Mouse (Mus musculus) forebrain, embryonic 15.5 days (tissue): ENCODE measurements at regions not wholly inside any gene's neighbourhood (a gene's known extent, or its start where the extent isn't known, plus 50 kb on each side); places are given as distances from the start of the nearest gene placed in this dataset.
A peak's percentile ranks its signal among the peaks of the same experiment; 100 is the strongest.
"Not testable (repeated sequence)": the region's sequence is repeated elsewhere in the genome, so short reads cannot be mapped to it uniquely, and the experiment has no call there.

Source experiments
- ATAC-seq: fragments of 200-750 bp; cut with Nextera tagmentation; replicated peaks from 2 replicates; pipeline ENCODE4 v1.8.0; 2017; ENCODE audit warnings: mild to moderate bottlenecking, moderate TSS enrichment, moderate library complexity
- H3K27ac ChIP-seq: fragments of 300-500 bp; sonication (generic); replicated peaks from 2 replicates; pipeline ENCODE4 v1.5.1; 2015; ENCODE audit warnings: mild to moderate bottlenecking, inconsistent platforms
- H3K27me3 ChIP-seq: fragments of 300-500 bp; sonication (generic); 2 replicates; pipeline ENCODE4 v1.6.1; 2015; ENCODE audit warnings: inconsistent platforms
- H3K36me3 ChIP-seq: fragments of 300-500 bp; sonication (generic); 2 replicates; pipeline ENCODE4 v1.6.1; 2015; ENCODE audit warnings: mild to moderate bottlenecking, inconsistent platforms
- H3K4me1 ChIP-seq: fragments of 300-500 bp; sonication (generic); 2 replicates; pipeline ENCODE4 v1.6.1; 2015; ENCODE audit warnings: inconsistent platforms
- H3K4me2 ChIP-seq: fragments of 300-500 bp; sonication (generic); replicated peaks from 2 replicates; pipeline ENCODE4 v1.6.1; 2015; ENCODE audit warnings: mild to moderate bottlenecking, inconsistent platforms
- H3K4me3 ChIP-seq: fragments of 300-500 bp; sonication (generic); 2 replicates; pipeline ENCODE4 v1.5.1; 2015; ENCODE audit warnings: mild to moderate bottlenecking, inconsistent platforms
- H3K9ac ChIP-seq: fragments of 300-500 bp; sonication (generic); replicated peaks from 2 replicates; pipeline ENCODE4 v1.6.1; 2015; ENCODE audit warnings: mild to moderate bottlenecking, inconsistent platforms
- H3K9me3 ChIP-seq: fragments of 300-500 bp; sonication (generic); 2 replicates; pipeline ENCODE4 v1.6.1; 2016; ENCODE audit warnings: inconsistent platforms
- WGBS: fragments of 180-500 bp; shearing (Covaris S2); methylation state at CpG from one replicate; pipeline ENCODE4 v1.1.7; 2015; ENCODE audit warnings: mixed read lengths; 5-methylcytosine and 5-hydroxymethylcytosine counted together

DNA sequence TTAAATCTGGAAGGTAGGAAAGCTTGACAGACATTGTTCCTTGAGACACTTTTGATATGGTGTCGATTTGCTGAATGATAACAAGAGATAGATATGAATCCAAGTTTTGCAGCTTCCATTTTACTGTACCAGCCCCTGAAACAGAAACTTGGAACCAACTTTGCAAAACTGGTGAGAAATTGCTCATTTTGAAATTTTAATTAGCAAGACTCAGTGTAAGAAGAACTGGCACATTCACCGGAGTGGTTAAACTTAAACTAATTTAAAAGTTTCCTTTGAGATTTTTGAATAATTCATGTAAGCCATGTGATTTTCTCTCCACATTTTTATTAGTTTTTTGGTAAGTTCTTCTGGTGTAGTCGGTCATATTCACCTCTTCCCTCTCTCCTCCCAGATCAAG is 85.3 kb downstream of the Slitrk1 start:
- Histone ChIP-seq H3K27ac (no peak overlapping the region), H3K36me3 (no peaks in the 10 kb centered on the region), H3K9ac (no peak overlapping the region), H3K4me1 (no peaks in the 10 kb centered on the region), H3K27me3 (no peaks in the 10 kb centered on the region), H3K9me3 (no peaks in the 10 kb centered on the region), H3K4me3 (no peak overlapping the region), H3K4me2 (no peak overlapping the region)
- WGBS: 78% methylated on average over 3 of the region's 3 CpGs
- no peak for ATAC-seq

DNA sequence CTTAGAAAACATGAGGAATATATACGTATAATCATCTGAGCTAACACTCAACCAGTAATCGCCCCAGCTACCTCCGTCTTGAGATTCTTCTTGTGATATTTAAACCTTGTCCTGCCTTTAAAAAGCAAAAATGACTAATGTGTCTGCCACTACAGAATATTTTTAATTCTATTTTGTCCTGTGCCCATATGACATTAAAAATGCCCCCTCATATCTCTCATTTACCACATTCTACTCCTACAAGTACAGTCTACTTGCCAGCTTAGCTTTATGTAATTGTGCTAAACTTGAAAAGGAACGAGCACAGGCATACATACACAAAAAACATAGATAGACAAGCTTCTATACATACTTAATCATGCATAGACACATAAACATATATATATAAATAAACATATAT is 92.4 kb downstream of the Slitrk1 start:
- Histone ChIP-seq H3K27me3 (no peaks in the 10 kb centered on the region), H3K36me3 (no peaks in the 10 kb centered on the region), H3K4me3 (no peak overlapping the region), H3K9ac (no peak overlapping the region), H3K4me2 (no peak overlapping the region), H3K9me3 (no peaks in the 10 kb centered on the region), H3K27ac (no peak overlapping the region), H3K4me1 (no peaks in the 10 kb centered on the region)
- no peak for ATAC-seq
- WGBS: 85% methylated on average over 4 of the region's 4 CpGs

DNA sequence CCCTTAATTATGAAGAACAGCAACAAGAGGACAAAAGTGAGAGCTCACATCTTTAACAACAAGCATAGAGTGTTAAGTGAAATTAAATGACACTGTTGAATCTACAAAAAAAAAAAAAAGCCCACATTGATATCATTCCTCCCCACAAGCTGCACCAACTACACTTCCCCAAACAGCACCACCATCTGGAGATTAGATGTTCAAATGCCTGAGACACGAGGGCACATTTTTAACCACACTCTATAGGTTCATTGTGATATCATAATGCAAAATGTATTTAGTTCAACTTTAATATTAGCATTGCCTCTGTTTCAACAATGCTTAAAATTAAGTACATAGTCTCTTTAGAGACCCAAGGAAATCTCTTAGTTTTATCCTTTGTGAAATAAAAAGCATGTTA is 94.6 kb downstream of the Slitrk1 start:
- Histone ChIP-seq H3K4me3 (no peak overlapping the region), H3K9ac (no peak overlapping the region), H3K9me3 (no peaks in the 10 kb centered on the region), H3K4me2 (no peak overlapping the region), H3K4me1 (no peaks in the 10 kb centered on the region), H3K36me3 (no peaks in the 10 kb centered on the region), H3K27me3 (no peaks in the 10 kb centered on the region), H3K27ac (no peak overlapping the region)
- 55% methylated on average over 1 of the region's 1 CpGs for WGBS
- ATAC-seq: no peak

DNA sequence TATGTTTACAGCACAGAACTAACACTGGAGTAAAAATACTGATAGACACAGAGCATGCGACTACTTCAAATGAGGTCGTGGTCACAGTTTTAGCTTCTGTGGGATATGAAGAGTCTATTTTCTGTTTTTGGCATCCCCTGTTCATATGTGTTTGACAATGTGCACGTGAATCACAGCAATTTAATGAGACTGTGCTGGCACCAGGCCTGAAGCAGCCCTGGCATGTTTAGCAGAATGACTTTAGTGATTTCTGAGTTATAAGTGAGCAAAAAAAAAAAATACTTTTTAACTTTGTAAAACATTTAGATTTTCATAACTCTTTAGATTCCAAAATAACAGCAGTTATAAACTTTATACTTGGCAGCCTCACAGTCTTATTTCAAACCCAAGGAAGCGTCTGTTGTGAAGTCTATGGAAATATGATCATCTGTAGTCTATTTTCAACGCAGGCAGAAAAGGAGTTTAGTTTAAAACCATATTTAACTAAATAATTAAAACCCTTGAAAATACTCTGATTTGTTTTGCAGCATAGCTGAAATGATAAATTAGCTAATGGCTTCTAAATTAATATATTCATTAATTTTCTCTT is 108.5 kb downstream of the Slitrk1 start:
- Histone ChIP-seq H3K9ac (no peak overlapping the region), H3K27me3 (no peaks in the 10 kb centered on the region), H3K27ac (no peak overlapping the region), H3K4me2 (no peak overlapping the region), H3K4me1 (0 out of 2 replicates have a peak, but pooled peaks cover 2% of the 10 kb centered on the region), H3K9me3 (no peaks in the 10 kb centered on the region), H3K4me3 (no peak overlapping the region), H3K36me3 (no peaks in the 10 kb centered on the region)
- 0 out of 2 replicates have a peak, but pooled peaks have one; percentile 51 for ATAC-seq
- 60% methylated on average over 5 of the region's 5 CpGs for WGBS

GRCm38 (mm10) chr14:108798884-108799283 is 115.1 kb downstream of the Slitrk1 start:
- WGBS: 90% methylated on average over 3 of the region's 3 CpGs
- Histone ChIP-seq H3K36me3 (no peaks in the 10 kb centered on the region), H3K27ac (no peak overlapping the region), H3K27me3 (no peaks in the 10 kb centered on the region), H3K4me2 (no peak overlapping the region), H3K9me3 (no peaks in the 10 kb centered on the region), H3K4me3 (no peak overlapping the region), H3K9ac (no peak overlapping the region), H3K4me1 (no peaks in the 10 kb centered on the region)
- ATAC-seq: no peak

- no peak for ATAC-seq
Measured at GRCm38 (mm10) chr14:108792445-108792844, 121.5 kb downstream of the Slitrk1 start.

DNA sequence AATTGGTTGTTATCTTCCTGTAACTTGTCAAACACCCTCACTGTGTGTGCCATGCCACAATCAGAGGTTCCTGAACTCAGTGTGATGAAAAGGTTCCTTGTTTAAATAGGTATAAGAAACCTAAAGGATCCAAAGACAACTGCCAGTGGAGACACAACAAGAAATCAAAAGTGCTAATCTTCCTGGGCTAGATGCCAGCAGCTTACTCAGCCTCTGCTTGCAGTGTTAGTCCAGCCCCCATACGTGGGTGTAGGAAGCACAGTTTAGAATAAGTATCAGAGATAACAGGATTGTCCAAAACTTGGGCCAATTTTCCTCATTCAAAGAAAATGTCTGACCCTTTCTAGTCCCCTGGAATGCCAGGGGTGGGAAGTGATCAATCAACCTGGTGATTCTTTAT is 122.7 kb downstream of the Slitrk1 start:
- H3K27me3 ChIP-seq: no peaks in the 10 kb centered on the region
- no peak overlapping the region for H3K4me2 ChIP-seq
- no peak overlapping the region for H3K27ac ChIP-seq
- no peak for ATAC-seq
- no peak overlapping the region for H3K4me3 ChIP-seq
- WGBS: 5% methylated on average over 1 of the region's 1 CpGs
- no peaks in the 10 kb centered on the region for H3K9me3 ChIP-seq
- no peaks in the 10 kb centered on the region for H3K36me3 ChIP-seq
- H3K4me1 ChIP-seq: no peaks in the 10 kb centered on the region
- no peak overlapping the region for H3K9ac ChIP-seq

More at GRCm38 (mm10) chr14:108792445-108792844, 121.5 kb downstream of the Slitrk1 start:
- 83% methylated on average over 3 of the region's 3 CpGs for WGBS
- Histone ChIP-seq H3K36me3 (no peaks in the 10 kb centered on the region), H3K27me3 (no peaks in the 10 kb centered on the region), H3K9me3 (no peaks in the 10 kb centered on the region), H3K27ac (no peak overlapping the region), H3K4me3 (no peak overlapping the region), H3K9ac (no peak overlapping the region), H3K4me1 (no peaks in the 10 kb centered on the region), H3K4me2 (no peak overlapping the region)

- Histone ChIP-seq H3K9ac (no peak overlapping the region), H3K4me2 (no peak overlapping the region), H3K9me3 (no peaks in the 10 kb centered on the region), H3K27ac (no peak overlapping the region), H3K27me3 (no peaks in the 10 kb centered on the region), H3K4me3 (no peak overlapping the region), H3K36me3 (no peaks in the 10 kb centered on the region), H3K4me1 (no peaks in the 10 kb centered on the region)
- ATAC-seq: no peak
Measured at GRCm38 (mm10) chr14:108748730-108749129, 165.2 kb downstream of the Slitrk1 start.

DNA sequence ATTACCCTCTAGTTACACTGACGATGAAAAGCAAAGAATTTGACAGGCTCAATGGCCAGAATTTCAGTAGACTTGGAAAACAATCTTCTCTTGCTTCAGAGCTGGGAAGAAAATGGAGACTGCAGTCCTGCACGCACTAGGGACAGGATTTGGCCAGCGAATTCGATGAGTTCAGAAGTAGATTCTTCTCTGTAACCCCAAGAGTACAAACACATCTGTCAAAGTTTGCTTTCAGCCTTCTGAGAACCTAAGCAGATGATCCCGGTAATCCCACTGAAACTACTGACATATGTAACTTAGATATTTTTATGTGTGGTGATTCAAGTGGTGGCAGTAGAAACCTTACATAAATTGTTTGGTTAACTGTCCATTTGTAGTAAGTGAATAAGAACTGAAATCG is 202.1 kb downstream of the Slitrk1 start:
- Histone ChIP-seq H3K27me3 (no peaks in the 10 kb centered on the region), H3K9ac (no peak overlapping the region), H3K4me1 (no peaks in the 10 kb centered on the region), H3K4me3 (no peak overlapping the region), H3K36me3 (no peaks in the 10 kb centered on the region), H3K9me3 (no peaks in the 10 kb centered on the region), H3K4me2 (no peak overlapping the region), H3K27ac (no peak overlapping the region)
- 93% methylated on average over 6 of the region's 6 CpGs for WGBS
- ATAC-seq: no peak

GRCm38 (mm10) chr14:108709101-108709631 is 204.8 kb downstream of the Slitrk1 start:
- no peak overlapping the region for H3K4me2 ChIP-seq
- no peak overlapping the region for H3K9ac ChIP-seq
- H3K9me3 ChIP-seq: no peaks in the 10 kb centered on the region
- no peaks in the 10 kb centered on the region for H3K36me3 ChIP-seq
- H3K27ac ChIP-seq: no peak overlapping the region
- no peaks in the 10 kb centered on the region for H3K4me1 ChIP-seq
- ATAC-seq: no peak
- H3K4me3 ChIP-seq: no peak overlapping the region
- H3K27me3 ChIP-seq: no peaks in the 10 kb centered on the region

GRCm38 (mm10) chr14:108704662-108705061 is 209.3 kb downstream of the Slitrk1 start:
- not testable (repeated sequence) for H3K27me3 ChIP-seq

GRCm38 (mm10) chr14:108664864-108665263 is 249.1 kb downstream of the Slitrk1 start:
- Histone ChIP-seq H3K9ac (no peak overlapping the region), H3K4me2 (no peak overlapping the region), H3K4me1 (no peaks in the 10 kb centered on the region), H3K27ac (no peak overlapping the region), H3K27me3 (no peaks in the 10 kb centered on the region), H3K9me3 (no peaks in the 10 kb centered on the region), H3K4me3 (no peak overlapping the region), H3K36me3 (no peaks in the 10 kb centered on the region)
- ATAC-seq: no peak
- WGBS: 67% methylated on average over 6 of the region's 6 CpGs

More at GRCm38 (mm10) chr14:108704662-108705061, 209.3 kb downstream of the Slitrk1 start:
- not testable (repeated sequence) for ATAC-seq, H3K4me2 ChIP-seq, H3K4me1 ChIP-seq, H3K9ac ChIP-seq, H3K4me3 ChIP-seq, H3K36me3 ChIP-seq, H3K27ac ChIP-seq, H3K9me3 ChIP-seq
- WGBS: 91% methylated on average over 5 of the region's 5 CpGs

- Histone ChIP-seq H3K9ac (no peak overlapping the region), H3K36me3 (no peaks in the 10 kb centered on the region), H3K9me3 (no peaks in the 10 kb centered on the region), H3K4me3 (no peak overlapping the region), H3K4me2 (no peak overlapping the region), H3K27ac (no peak overlapping the region), H3K4me1 (no peaks in the 10 kb centered on the region), H3K27me3 (no peaks in the 10 kb centered on the region)
- WGBS: 89% methylated on average over 2 of the region's 2 CpGs
- no peak for ATAC-seq
Measured at GRCm38 (mm10) chr14:108638291-108638690, 275.7 kb downstream of the Slitrk1 start.
